Mouse (Mus musculus) common myeloid progenitor, adult 5-6 weeks (primary cell): ENCODE results near the gene Gstm7. TPM values are rescaled to one million over a fixed set of nuclear protein-coding genes. Genes with fewer than 3 reads are reported as not detected.
"Not testable (repeated sequence)": the region's sequence is repeated elsewhere in the genome, so short reads cannot be mapped to it uniquely, and the experiment has no call there.

ENCODE experiments used
- ATAC-seq: replicated peaks from 2 replicates; pipeline ENCODE4 v1.8.0; 2016; ENCODE audit warnings: low read depth, mild to moderate bottlenecking, moderate TSS enrichment, inconsistent platforms; ENCODE audit not compliant: poor library complexity, severe bottlenecking
- total RNA-seq: library from RNA; stranded (forward); fragments of 200-1000, 187-1606 nt; gene quantifications from 2 replicates; pipeline ENCODE4 v1.2.3, GENCODE M21; 2017

Gstm7 gene
- total RNA-seq: 0.39 and 1.6 TPM in 2 replicates

- ATAC-seq: peak; percentile 96
Observed at GRCm38 (mm10) chr3:107931670-107932069, at the start of gene Gstm7. Gstm7 (minus strand) TSS chr3:107931817.

DNA sequence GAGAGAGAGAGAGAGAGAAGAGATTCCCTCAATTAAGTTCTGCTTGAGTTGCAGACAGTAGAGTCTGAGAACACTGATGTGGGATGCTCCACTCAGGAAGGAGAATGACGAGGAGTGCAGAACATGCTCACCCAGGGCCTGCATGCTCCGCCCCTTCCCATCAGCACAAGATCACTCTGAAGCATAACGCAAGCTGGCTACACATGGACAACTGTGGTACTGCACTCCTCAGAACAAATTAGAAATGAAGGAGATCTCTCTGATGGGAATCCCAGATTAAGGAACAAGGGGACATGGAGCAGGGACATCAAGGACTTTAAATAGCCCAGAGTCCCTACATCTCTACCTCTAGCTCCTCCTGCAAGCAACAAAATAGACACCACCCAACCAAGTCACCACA is 49.6 kb upstream of the Gstm7 start:
- no peak for ATAC-seq

DNA sequence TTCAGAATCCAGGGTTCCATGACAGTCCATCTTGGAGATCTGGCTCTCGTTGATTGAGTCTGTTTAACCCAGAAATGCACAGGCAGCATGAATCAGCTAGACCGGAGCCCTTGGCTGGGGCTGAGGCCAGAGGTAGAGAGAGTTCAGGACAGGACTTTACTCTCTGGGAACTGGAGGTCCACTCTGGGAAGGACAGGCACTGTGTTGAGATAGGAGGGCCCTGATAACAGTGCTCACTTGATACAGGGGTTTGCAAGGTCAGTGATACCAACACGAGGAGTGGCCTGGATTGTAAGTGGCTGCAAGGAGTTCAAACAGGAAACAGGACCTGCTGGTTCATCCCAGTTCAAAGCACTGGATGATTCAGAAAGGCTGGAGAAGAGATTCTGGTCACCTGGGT is 46.1 kb upstream of the Gstm7 start:
- ATAC-seq: no peak

DNA sequence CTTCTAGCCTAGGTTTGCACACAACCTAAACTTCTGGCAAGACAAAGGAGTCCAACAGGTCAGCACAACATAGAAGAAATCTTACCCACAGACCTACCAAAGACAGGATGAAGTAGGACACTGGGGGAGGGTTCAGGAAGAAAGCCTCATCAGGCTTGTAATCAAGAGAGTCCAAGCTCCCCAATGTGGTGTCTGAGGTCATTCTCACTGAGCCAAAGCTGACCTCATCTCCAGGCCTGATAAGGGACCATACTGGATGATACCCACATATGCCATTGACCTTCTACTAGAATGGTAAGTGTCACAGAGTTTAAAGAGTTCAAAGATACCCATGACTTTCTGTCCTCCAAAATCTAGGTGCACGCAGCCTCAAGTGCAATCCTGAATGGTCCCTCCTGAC is 42.6 kb upstream of the Gstm7 start:
- ATAC-seq: no peak

- no peak for ATAC-seq
Observed at GRCm38 (mm10) chr3:107972070-107972469, 40.5 kb upstream of the Gstm7 start.

DNA sequence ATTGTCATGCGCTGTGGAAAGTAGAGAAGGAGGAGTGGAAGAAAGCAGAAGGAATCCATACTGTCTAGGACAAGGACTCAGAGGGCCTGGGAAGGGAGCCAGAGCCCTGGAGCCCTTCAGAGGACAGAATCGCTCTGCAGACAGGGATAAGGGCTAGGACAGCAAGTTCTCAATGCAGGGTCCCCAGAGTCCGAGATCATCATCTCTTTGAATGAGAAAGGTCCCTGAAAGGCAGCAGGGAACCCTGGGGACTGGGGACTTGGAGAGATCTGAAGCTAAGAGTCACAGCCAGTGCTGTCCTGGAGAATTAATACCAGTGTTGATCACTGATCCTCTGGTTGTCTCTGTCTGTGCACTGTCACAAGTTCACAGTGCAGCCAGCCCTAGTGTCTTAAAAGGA is 39.5 kb upstream of the Gstm7 start:
- ATAC-seq: not testable (repeated sequence)

DNA sequence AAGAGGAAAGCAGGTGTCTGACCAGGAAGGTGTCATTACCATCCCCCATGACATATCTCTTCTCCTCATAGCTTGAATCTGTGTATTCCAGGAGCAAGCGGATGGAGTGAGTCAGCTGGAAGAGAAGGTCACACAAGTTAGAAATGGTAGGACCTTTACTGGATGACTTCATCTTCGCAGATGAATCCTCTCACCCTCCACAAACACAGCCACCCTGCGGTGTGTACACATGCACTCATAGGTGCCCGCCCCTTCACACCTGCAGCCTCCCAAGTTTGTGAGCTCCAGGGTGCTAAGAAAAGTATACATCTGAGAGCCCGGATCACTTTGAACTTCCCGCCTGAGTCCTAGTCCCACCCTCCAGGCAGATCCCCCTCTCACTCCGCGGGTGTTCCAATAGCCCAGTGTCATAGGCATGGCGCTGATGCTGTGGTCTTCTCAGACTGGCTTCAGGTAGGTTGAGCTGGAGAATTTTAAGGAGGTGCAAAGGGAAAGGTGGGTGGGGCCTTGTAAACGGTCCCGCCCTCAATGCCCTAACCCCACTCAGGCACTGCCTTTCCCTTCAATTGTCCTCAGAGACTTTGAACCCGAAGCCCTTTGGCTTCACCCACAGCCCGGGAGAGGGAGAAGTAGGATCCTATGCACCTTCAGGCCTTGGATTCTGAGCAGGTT is 37.2 kb upstream of the Gstm7 start, which contains the start of gene Gstm3:
Gene Gstm3 (minus strand): TSS at position 560 of the 672 bp plus-strand sequence.
- no peak for ATAC-seq

GRCm38 (mm10) chr3:107966631-107967030 is 35.0 kb upstream of the Gstm7 start:
- ATAC-seq: no peak

- no peak for ATAC-seq
Observed at GRCm38 (mm10) chr3:107965592-107965991, 34.0 kb upstream of the Gstm7 start.

GRCm38 (mm10) chr3:107964656-107965308 is 33.2 kb upstream of the Gstm7 start:
- ATAC-seq: peak; percentile 65

GRCm38 (mm10) chr3:107964026-107964425 is 32.4 kb upstream of the Gstm7 start:
- ATAC-seq: peak; percentile 70

DNA sequence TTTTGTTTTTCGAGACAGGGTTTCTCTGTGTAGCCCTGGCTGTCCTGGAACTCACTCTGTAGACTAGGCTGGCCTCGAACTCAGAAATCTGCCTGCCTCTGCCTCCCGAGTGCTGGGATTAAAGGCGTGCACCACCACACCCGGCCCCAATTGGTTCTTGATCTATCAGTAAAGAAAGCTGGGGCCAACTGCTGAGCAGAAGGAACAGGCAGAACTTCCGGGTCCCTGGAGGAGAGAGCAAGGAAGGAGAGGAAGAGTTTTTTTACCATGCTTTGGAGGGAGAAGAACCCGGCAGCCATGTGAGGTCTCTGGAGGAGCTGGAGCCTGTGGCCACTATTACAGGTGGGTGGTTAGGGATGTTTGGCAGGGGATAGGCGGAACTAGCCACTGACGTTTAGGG is 23.6 kb upstream of the Gstm7 start:
- ATAC-seq: not testable (repeated sequence)

DNA sequence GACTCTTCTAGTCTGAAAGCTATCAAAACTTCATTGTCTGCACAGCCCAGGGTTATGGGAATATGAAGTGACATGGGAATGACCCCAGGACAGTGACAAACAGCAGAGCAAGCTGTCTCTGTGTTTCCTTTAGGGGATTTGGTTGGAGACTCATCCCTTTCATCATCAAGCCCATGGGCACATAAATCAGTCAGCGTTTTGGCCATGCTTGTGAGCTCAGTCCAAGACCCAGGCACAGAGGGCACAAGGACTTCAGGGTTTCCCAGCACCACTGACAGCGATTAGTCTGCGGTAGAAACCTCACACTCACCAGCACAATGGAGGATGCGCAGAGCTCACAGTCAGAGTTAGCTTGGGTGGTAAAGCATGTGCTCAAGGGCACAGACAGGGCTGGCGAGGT is 22.3 kb upstream of the Gstm7 start:
- no peak for ATAC-seq

GRCm38 (mm10) chr3:107953328-107953755 is 21.7 kb upstream of the Gstm7 start:
- peak; percentile 89 for ATAC-seq

- no peak for ATAC-seq
Observed at GRCm38 (mm10) chr3:107950531-107950930, 18.9 kb upstream of the Gstm7 start.

- not testable (repeated sequence) for ATAC-seq
Observed at GRCm38 (mm10) chr3:107949461-107949860, 17.8 kb upstream of the Gstm7 start.

DNA sequence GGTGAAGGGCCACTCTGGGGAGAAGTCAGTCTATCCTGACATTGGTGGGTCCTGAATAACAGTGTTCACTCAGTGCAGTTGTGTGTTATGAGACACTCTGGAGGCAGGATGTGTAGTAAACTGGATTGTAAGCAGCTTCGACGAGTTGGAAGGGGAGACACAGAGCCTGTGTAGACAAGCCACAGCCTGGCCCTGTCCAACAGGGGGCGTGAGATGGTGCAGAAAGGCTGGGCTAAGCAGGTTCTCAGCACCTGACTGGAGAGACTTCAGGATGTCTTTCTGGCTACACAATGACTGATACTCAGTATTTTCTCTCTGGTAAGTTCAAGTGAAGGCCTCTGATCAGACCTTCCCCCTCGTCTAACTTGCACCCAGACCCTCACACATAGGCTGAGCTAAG is 14.1 kb upstream of the Gstm7 start:
- ATAC-seq: no peak

DNA sequence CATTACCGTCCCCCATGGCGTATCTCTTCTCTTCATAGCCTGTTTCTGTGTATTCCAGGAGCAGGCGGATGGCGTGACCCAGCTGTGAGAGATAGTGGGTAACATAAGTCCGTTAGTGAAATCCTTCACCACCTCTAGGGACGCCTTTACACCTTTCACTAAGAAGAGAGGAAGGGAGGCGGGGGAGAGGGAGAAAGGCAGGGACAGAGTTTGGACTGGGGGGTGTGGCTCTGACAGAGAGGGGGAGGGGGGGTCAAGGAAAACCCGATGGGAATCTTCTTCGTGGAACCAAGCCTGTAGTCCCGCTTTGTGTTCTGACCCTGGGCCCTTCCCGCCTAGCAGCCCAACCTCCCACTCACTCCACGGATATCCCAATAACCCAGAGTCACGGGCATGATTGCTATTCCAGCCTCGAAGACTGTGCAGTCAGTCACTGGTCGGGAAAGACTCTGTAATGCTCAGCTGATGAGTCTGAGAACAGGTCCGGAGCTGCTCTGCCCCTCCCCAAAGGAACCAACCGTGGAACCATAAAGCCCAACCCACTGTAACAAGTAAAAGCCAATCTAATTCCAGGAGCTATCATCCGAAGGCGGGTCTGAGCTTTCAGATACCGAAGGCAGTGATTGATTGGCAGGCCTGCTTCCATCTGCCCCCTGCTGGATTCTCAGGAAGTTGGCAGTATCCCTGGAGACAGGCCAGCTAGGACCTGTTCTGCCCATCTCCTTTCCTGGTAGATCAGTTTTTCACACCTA is 11.8 kb upstream of the Gstm7 start, which contains the start of gene Gstm6:
Gene Gstm6 (minus strand): TSS at position 511 of the 752 bp plus-strand sequence.
- ATAC-seq: no peak

DNA sequence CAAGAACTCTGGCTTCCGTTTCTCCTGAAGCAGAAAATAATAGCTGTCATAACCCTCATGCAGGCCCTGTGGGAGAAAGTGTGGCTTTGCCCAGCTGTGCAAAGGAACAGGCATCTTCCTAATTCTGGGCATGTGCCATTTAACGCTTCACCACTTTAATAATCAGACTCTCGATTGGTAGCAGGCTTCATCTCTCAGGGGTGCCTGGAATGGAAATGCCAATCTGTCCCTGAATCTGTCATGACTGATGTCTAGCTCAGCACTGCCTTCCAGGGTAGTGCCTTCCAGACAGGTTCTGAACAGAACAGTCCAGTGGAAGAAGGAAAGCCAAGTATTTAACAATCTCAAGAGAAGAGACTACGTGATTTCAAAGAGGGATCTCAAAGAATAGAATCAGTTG is 9.6 kb upstream of the Gstm7 start:
- ATAC-seq: no peak

GRCm38 (mm10) chr3:107940524-107940923 is 8.9 kb upstream of the Gstm7 start:
- no peak for ATAC-seq

GRCm38 (mm10) chr3:107939830-107940229 is 8.2 kb upstream of the Gstm7 start:
- peak; percentile 71 for ATAC-seq
